Mouse (Mus musculus) CH12.LX (cell line): Measurements from ENCODE around the gene Prkd3. TPM values are rescaled to one million over a fixed set of nuclear protein-coding genes. Genes with fewer than 3 reads are reported as not detected.

Experiments used
- DNase-seq: peaks from one replicate; pipeline ENCODE4 v3.0.0-alpha.2; 2013; ENCODE audit errors: extremely low read depth
- H3K27ac ChIP-seq: 2 replicates; pipeline ENCODE4 v1.5.1; 2012; ENCODE audit warnings: low read depth, mild to moderate bottlenecking, control low read depth, moderate library complexity; ENCODE audit not compliant: insufficient read depth
- H3K27me3 ChIP-seq: replicated peaks from 2 replicates; pipeline ENCODE3; 2012; ENCODE audit warnings: inconsistent platforms
- H3K36me3 ChIP-seq, 2 experiments: replicated peaks in 1 of 2; 2 replicates each; pipeline versions ENCODE3 to v1.6.1; 2012; ENCODE audit warnings: inconsistent platforms in 1 of 2, low read length in 1 of 2, mild to moderate bottlenecking in 1 of 2, mixed read lengths in 1 of 2, moderate library complexity in 1 of 2; ENCODE audit not compliant: control insufficient read depth in 1 of 2, insufficient read depth in 1 of 2
- H3K4me1 ChIP-seq, 2 experiments: 2 replicates each; pipeline ENCODE4 v1.6.1; 2012; ENCODE audit warnings: inconsistent platforms in 1 of 2, moderate library complexity in 1 of 2; ENCODE audit not compliant: insufficient read depth in 2 of 2, control insufficient read depth in 1 of 2
- H3K4me2 ChIP-seq: 2 replicates; pipeline ENCODE4 v1.6.1; 2012; ENCODE audit warnings: low read depth, mild to moderate bottlenecking, control low read depth; ENCODE audit not compliant: poor library complexity, insufficient read depth, severe bottlenecking
- H3K4me3 ChIP-seq, 3 experiments: fragments of 150-350 bp in 1 of 3; sonication (generic) in 1 of 3; replicated peaks in 1 of 3; 2 replicates each; pipeline versions ENCODE3 to v1.5.1; 2011 to 2012; ENCODE audit warnings: low read depth in 2 of 3, low read length in 2 of 3, mild to moderate bottlenecking in 2 of 3, moderate library complexity in 2 of 3, control low read depth in 1 of 3, improper control_type of control experiment in 1 of 3, inconsistent platforms in 1 of 3, mixed read lengths in 1 of 3; ENCODE audit not compliant: poor library complexity in 1 of 3
- H3K79me2 ChIP-seq: replicated peaks from 2 replicates; pipeline ENCODE4 v1.6.1; 2012; ENCODE audit warnings: mild to moderate bottlenecking, moderate library complexity; ENCODE audit not compliant: control insufficient read depth, poor library complexity, insufficient read depth, severe bottlenecking; ENCODE audit errors: extremely low read depth
- H3K9ac ChIP-seq: 2 replicates; pipeline ENCODE4 v1.6.1; 2012; ENCODE audit warnings: low read depth, mild to moderate bottlenecking, control low read depth, moderate library complexity; ENCODE audit not compliant: insufficient read depth
- H3K9me3 ChIP-seq: replicated peaks from 2 replicates; pipeline ENCODE3; 2012; ENCODE audit warnings: low read length, inconsistent platforms, mixed read lengths
- CHD2 ChIP-seq: IDR thresholded peaks from 2 replicates; pipeline ENCODE4 v1.6.1; 2011; ENCODE audit warnings: low read length, improper control_type of control experiment
- CTCF ChIP-seq, 2 experiments: IDR thresholded peaks in 1 of 2; conservative IDR thresholded peaks in 1 of 2; 2 replicates each; pipeline ENCODE4 v1.5.1; 2011 to 2012; ENCODE audit warnings: low read depth in 2 of 2, low read length in 2 of 2, improper control_type of control experiment in 1 of 2, inconsistent platforms in 1 of 2, mild to moderate bottlenecking in 1 of 2, moderate library complexity in 1 of 2
- ELF1 ChIP-seq: IDR thresholded peaks from 2 replicates; pipeline ENCODE4 v1.6.1; 2014; ENCODE audit warnings: low read depth, mild to moderate bottlenecking, inconsistent platforms, low read length, improper control_type of control experiment
- EP300 ChIP-seq: IDR thresholded peaks from 2 replicates; pipeline ENCODE4 v1.6.1; 2011; ENCODE audit warnings: low read length, improper control_type of control experiment
- ETS1 ChIP-seq: conservative IDR thresholded peaks from 2 replicates; pipeline ENCODE4 v1.6.1; 2012; ENCODE audit warnings: low read depth, mild to moderate bottlenecking, inconsistent platforms, low read length, improper control_type of control experiment, moderate library complexity
- GABPA ChIP-seq: IDR thresholded peaks from 2 replicates; pipeline ENCODE4 v1.6.1; 2012; ENCODE audit warnings: low read depth, low read length, improper control_type of control experiment, inconsistent platforms; ENCODE audit not compliant: insufficient replicate concordance
- IRF4 ChIP-seq: IDR thresholded peaks from 2 replicates; pipeline ENCODE4 v1.6.1; 2014; ENCODE audit warnings: low read depth, mild to moderate bottlenecking, inconsistent platforms, low read length, improper control_type of control experiment
- JUN ChIP-seq: IDR thresholded peaks from 2 replicates; pipeline ENCODE4 v1.6.1; 2011; ENCODE audit warnings: low read depth, mild to moderate bottlenecking, low read length, improper control_type of control experiment, moderate library complexity; ENCODE audit not compliant: insufficient read depth
- JUND ChIP-seq: conservative IDR thresholded peaks from 2 replicates; pipeline ENCODE4 v1.6.1; 2011; ENCODE audit warnings: low read depth, low read length, improper control_type of control experiment
- MXI1 ChIP-seq: IDR thresholded peaks from 2 replicates; pipeline ENCODE4 v1.6.1; 2011; ENCODE audit warnings: mild to moderate bottlenecking, low read depth, low read length, improper control_type of control experiment
- NELFE ChIP-seq: IDR thresholded peaks from 2 replicates; pipeline ENCODE4 v1.6.1; 2011; ENCODE audit warnings: low read depth, low read length, improper control_type of control experiment
- NRF1 ChIP-seq: IDR thresholded peaks from 2 replicates; pipeline ENCODE4 v1.6.1; 2014; ENCODE audit warnings: low read depth, mild to moderate bottlenecking, inconsistent platforms, low read length, improper control_type of control experiment, moderate library complexity
- POLR2AphosphoS2 ChIP-seq: IDR thresholded peaks from 2 replicates; pipeline ENCODE4 v1.6.1; 2011; ENCODE audit warnings: low read depth, low read length, improper control_type of control experiment
- RAD21 ChIP-seq: IDR thresholded peaks from 2 replicates; pipeline ENCODE4 v1.6.1; 2011; ENCODE audit warnings: low read depth, mild to moderate bottlenecking, low read length, improper control_type of control experiment, moderate library complexity
- RCOR1 ChIP-seq: conservative IDR thresholded peaks from 2 replicates; pipeline ENCODE4 v1.6.1; 2012; ENCODE audit warnings: low read depth, mild to moderate bottlenecking, inconsistent platforms, low read length, improper control_type of control experiment
- SMC3 ChIP-seq: IDR thresholded peaks from 2 replicates; pipeline ENCODE4 v1.6.1; 2011; ENCODE audit warnings: low read depth, low read length, improper control_type of control experiment
- TBP ChIP-seq: conservative IDR thresholded peaks from 2 replicates; pipeline ENCODE4 v1.6.1; 2011; ENCODE audit warnings: low read depth, low read length, improper control_type of control experiment
- TCF12 ChIP-seq: IDR thresholded peaks from 2 replicates; pipeline ENCODE4 v1.6.1; 2014; ENCODE audit warnings: low read depth, mild to moderate bottlenecking, inconsistent platforms, low read length, improper control_type of control experiment
- UBTF ChIP-seq: IDR thresholded peaks from 2 replicates; pipeline ENCODE4 v1.6.1; 2012; ENCODE audit warnings: low read depth, mild to moderate bottlenecking, inconsistent platforms, low read length, improper control_type of control experiment, moderate library complexity
- USF1 ChIP-seq: IDR thresholded peaks from 2 replicates; pipeline ENCODE4 v1.6.1; 2014; ENCODE audit warnings: low read depth, mild to moderate bottlenecking, inconsistent platforms, low read length, improper control_type of control experiment
- ZC3H11A ChIP-seq: IDR thresholded peaks from 2 replicates; pipeline ENCODE4 v1.6.1; 2012; ENCODE audit warnings: low read depth, mild to moderate bottlenecking, inconsistent platforms, low read length, improper control_type of control experiment
- ZNF384 ChIP-seq: IDR thresholded peaks from 2 replicates; pipeline ENCODE4 v1.6.1; 2012; ENCODE audit warnings: low read depth, low read length, improper control_type of control experiment, inconsistent platforms
- dilution Hi-C: fragments of 300-500 bp; cut with MboI; formaldehyde crosslinking; loops from 2 replicates; pipeline ENCODE4 v1.14.3; 2020; ENCODE audit warnings: low sequenced_read_pairs; ENCODE audit not compliant: extremely low pct_unique_long_range_greater_than_20kb, extremely low pct_ligation_motif_present
- in situ Hi-C: fragments of 300-500 bp; cut with MboI; formaldehyde crosslinking; loops from 3 replicates; pipeline ENCODE4 v1.14.3; 2019; ENCODE audit warnings: low sequenced_read_pairs, low pct_ligation_motif_present, low pct_unique_long_range_greater_than_20kb, mixed read lengths
- polyA plus RNA-seq: library from polyadenylated mRNA; unstranded; fragments of >175 nt; gene quantifications from 2 replicates; pipeline ENCODE4 v1.2.1, GENCODE M21; 2012; ENCODE audit warnings: low read depth; ENCODE audit not compliant: insufficient read length
- total RNA-seq, 2 experiments: library from RNA; depleted of rRNA; stranded (reverse); fragments of 300-350 nt in 1 of 2; fragments of >200 nt in 1 of 2; gene quantifications; 2 replicates each; pipeline ENCODE4 v1.2.3; 2012 to 2014

Gene Prkd3
- total and polyA plus RNA-seq, 3 experiments: not detected

DNA sequence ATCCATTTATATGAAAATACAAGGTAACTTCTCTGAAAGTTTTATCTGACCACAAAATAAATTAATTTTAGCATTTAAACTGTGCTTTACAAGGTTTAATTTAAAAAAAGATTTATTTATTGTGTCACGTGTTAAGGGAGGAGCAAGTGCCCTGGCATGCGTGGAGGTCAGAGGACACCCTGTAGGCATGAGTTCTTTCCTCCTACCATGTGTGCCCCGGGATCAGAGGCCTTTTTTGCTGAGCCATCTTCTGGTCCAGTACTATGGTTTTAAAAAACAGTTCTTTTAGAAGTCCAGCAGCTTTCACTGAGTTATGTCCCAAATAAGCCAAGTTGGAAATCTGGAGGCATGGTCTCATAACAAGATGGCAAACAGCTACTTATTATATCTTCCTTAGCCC, 36.9 kb downstream of the Prkd3 start:
- H3K4me2 ChIP-seq: 0 out of 2 replicates have a peak overlapping the region, but pooled peaks have one; percentile 0
- no peak overlapping the region for H3K27ac ChIP-seq
- in situ Hi-C loops: no loop called here
- H3K9ac ChIP-seq: no peak overlapping the region
- H3K27me3 ChIP-seq: no peaks in the 10 kb centered on the region
- no peak for DNase-seq
- no peaks in the 10 kb centered on the region for H3K9me3 ChIP-seq
- peaks cover 2 to 6% of the 10 kb centered on the region in 2 experiments; a peak in 2 of 4 replicates for H3K4me1 ChIP-seq
- TF ChIP-seq EP300: no peak
- TF ChIP-seq JUN: no peak
- TF ChIP-seq RCOR1: no peak
- no peak for TF ChIP-seq UBTF
- TF ChIP-seq ETS1: no peak
- TF ChIP-seq CTCF (conservative IDR thresholded peaks at IDR 0.05 in 1 of 2, IDR thresholded peaks at IDR 0.05 in 1 of 2; ENCODE audit: low read depth in 2 of 2, low read length in 2 of 2): no peak
- no peak for TF ChIP-seq ZC3H11A
- no peak for TF ChIP-seq JUND
- no peak for TF ChIP-seq GABPA
- TF ChIP-seq NRF1: no peak
- TF ChIP-seq MXI1: no peak
- no peak for TF ChIP-seq TBP
- no peak for TF ChIP-seq TCF12
- TF ChIP-seq ZNF384: no peak
- no peak for TF ChIP-seq SMC3
- no peak for TF ChIP-seq CHD2
- TF ChIP-seq POLR2AphosphoS2: no peak
- TF ChIP-seq RAD21: no peak
- TF ChIP-seq USF1: no peak
- no peak for TF ChIP-seq NELFE
- H3K36me3 ChIP-seq: no peaks in the 10 kb centered on the region
- no peak overlapping the region for H3K4me3 ChIP-seq
- dilution Hi-C loops: no loop called here
- no peaks in the 10 kb centered on the region for H3K79me2 ChIP-seq

DNA sequence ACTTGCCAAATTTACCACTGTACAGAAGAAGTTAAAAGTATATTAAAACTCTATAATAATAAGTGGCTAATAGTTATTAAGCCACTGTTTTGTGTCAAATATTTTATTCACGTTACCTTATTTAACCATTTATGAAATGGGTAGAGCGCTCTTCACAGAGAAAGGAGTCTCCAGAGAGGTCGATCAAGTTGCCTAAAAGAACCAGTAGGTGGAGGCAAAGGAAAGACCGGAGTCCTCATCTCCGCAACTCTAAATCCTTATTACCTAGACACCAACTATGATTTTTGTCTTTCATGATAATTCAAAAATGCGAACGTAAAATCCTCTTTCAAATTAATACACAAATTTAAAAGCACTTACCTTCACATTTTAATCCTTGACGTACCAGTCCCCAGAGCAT, 37.5 kb downstream of the Prkd3 start:
- dilution Hi-C loops (no loop called here), in situ Hi-C loops (no loop called here)

More for the DNA sequence above, 37.5 kb downstream of the Prkd3 start:
- H3K27ac ChIP-seq: no peak overlapping the region
- H3K9ac ChIP-seq: no peak overlapping the region
- H3K9me3 ChIP-seq: no peaks in the 10 kb centered on the region
- no peaks in the 10 kb centered on the region for H3K79me2 ChIP-seq
- H3K27me3 ChIP-seq: no peaks in the 10 kb centered on the region
- H3K36me3 ChIP-seq: no peaks in the 10 kb centered on the region
- TF ChIP-seq ELF1: no peak
- no peak for TF ChIP-seq EP300
- peak in 1 of 2 experiments; percentile 36; a peak in 2 of 4 replicates for TF ChIP-seq CTCF (conservative IDR thresholded peaks at IDR 0.05 in 1 of 2, IDR thresholded peaks at IDR 0.05 in 1 of 2; ENCODE audit: low read depth in 2 of 2, low read length in 2 of 2)
- TF ChIP-seq RAD21: peak; percentile 48
- no peak for TF ChIP-seq IRF4
- DNase-seq: no peak
- no peak overlapping the region for H3K4me2 ChIP-seq
- no peak overlapping the region for H3K4me3 ChIP-seq
- H3K4me1 ChIP-seq: peaks cover 2 to 6% of the 10 kb centered on the region in 2 experiments; a peak in 2 of 4 replicates
